Mouse (Mus musculus): Measurements from ENCODE around the gene Ccr1. TPM values are rescaled to one million over a fixed set of nuclear protein-coding genes. Genes with fewer than 3 reads are reported as not detected.

Ccr1 gene
- polyA plus RNA-seq, 1 experiment from 2014 or later = 1.8 TPM

DNA sequence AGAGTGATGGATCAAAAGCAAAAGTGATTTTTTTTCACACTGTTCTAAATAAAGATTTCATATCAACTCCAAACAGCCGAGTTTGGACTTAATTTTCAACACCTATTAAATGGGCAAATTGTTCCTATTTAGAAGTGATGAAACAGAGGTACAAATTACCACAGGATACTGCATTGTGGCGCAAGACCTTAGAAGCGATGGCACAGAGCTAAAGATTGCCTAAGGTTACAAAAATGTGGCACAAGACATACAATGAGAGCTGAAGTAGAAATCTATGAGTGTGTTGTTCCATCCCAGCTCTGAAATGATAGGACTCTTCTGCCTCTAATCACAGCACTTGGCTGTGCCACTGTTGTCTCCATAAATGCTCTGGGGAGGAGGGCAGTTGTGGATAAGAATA, 3.7 kb downstream of the Ccr1 start:
- WGBS = 69% methylated on average over 3 of the region's 3 CpGs
- no peak overlapping the region for H3K4me3 ChIP-seq (ENCODE audit: low read length)
- no peaks in the 10 kb centered on the region for H3K9me3 ChIP-seq (replicated peaks; ENCODE audit: control insufficient read depth, low read length)
- H3K36me3 ChIP-seq (ENCODE audit: control insufficient read depth, insufficient read depth) = no peaks in the 10 kb centered on the region
- H3K9ac ChIP-seq (ENCODE audit: low read length) = no peak overlapping the region
- ATAC-seq (replicated peaks; ENCODE audit: extremely low read depth, insufficient read depth, low FRiP score) = no peak
- no peak overlapping the region for H3K4me2 ChIP-seq (ENCODE audit: low read depth, low read length)
- no peaks in the 10 kb centered on the region for H3K4me1 ChIP-seq (ENCODE audit: control insufficient read depth, insufficient read depth, low read length)
- no peaks in the 10 kb centered on the region for H3K27me3 ChIP-seq (ENCODE audit: control insufficient read depth, insufficient read depth, low read length)
- no peak overlapping the region for H3K27ac ChIP-seq (ENCODE audit: low read length)

DNA sequence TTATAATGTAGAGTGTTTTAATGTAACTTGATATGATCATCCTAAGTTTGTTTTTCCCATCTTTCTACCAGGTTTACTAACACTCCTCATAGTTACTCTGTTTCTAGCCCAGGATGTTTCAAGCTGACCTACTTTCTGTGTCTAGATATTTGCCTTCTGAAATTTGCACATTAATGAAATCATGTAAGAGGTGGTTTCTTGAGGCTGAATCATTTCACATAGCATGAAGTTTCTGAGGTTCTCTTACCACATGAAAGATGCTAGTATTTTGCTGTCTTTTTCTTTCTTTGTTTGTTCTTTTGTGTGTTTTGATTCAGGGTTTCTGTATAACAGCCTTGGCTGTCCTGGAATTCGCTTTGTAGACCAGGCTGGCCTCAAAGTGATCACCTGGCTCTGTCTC, 8.3 kb downstream of the Ccr1 start:
- Histone ChIP-seq H3K4me2 (ENCODE audit: low read depth, low read length) (no peak overlapping the region), H3K9ac (ENCODE audit: low read length) (no peak overlapping the region), H3K4me1 (ENCODE audit: control insufficient read depth, insufficient read depth, low read length) (no peaks in the 10 kb centered on the region), H3K4me3 (ENCODE audit: low read length) (no peak overlapping the region), H3K27me3 (ENCODE audit: control insufficient read depth, insufficient read depth, low read length) (no peaks in the 10 kb centered on the region), H3K27ac (ENCODE audit: low read length) (no peak overlapping the region), H3K9me3 (replicated peaks; ENCODE audit: control insufficient read depth, low read length) (no peaks in the 10 kb centered on the region), H3K36me3 (ENCODE audit: control insufficient read depth, insufficient read depth) (no peaks in the 10 kb centered on the region)
- ATAC-seq (replicated peaks; ENCODE audit: extremely low read depth, insufficient read depth, low FRiP score) = no peak
- 85% methylated on average over 1 of the region's 1 CpGs for WGBS

DNA sequence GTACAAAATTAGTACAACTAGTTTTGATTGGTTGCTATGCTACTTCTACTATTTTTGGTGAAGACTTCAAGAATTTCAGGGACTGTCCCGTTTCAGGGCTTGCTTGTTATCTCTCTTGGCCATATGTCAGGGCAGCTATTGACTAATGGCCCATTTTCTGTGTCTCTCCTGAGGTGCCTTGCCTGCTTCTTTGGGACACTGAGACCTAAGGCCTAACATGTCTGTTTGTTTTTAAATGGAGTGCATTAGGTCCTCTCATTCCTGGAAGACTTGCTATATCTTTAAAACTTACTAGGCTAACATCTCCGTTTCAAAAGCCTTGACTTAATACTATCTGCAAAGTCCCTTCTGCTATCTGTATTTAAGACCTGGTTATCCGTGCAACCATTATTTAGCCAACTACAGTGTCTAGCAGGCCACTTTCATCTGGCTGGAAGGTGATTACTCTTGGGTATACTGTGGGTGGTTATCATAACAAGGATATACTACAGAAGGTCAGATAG, 10.5 kb downstream of the Ccr1 start:
- Histone ChIP-seq H3K27me3 (ENCODE audit: control insufficient read depth, insufficient read depth, low read length) (no peaks in the 10 kb centered on the region), H3K9me3 (replicated peaks; ENCODE audit: control insufficient read depth, low read length) (no peaks in the 10 kb centered on the region), H3K36me3 (ENCODE audit: control insufficient read depth, insufficient read depth) (no peaks in the 10 kb centered on the region), H3K27ac (ENCODE audit: low read length) (no peak overlapping the region), H3K9ac (ENCODE audit: low read length) (no peak overlapping the region), H3K4me1 (ENCODE audit: control insufficient read depth, insufficient read depth, low read length) (no peaks in the 10 kb centered on the region), H3K4me2 (ENCODE audit: low read depth, low read length) (no peak overlapping the region), H3K4me3 (ENCODE audit: low read length) (no peak overlapping the region)
- 45% methylated on average over 3 of the region's 3 CpGs for WGBS
- ATAC-seq (replicated peaks; ENCODE audit: extremely low read depth, insufficient read depth, low FRiP score) = no peak

DNA sequence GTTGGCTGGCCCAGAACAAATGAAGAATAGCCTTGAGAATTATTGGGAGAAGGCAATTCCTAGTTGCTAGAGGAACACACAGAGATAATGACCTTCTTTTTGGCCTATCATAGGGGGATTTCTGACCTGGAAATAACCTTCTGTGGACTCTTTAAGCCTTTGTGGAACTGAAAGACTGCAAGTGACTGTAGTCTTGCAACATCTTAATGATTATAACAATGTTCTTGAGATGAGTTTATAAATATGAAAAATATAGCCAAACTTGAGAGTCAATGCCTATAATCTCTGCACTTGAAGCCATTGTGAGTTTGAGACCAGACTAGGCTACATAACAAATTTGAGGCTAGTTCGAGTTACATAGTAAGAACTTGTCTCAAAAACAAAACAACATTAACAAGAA, 11.6 kb downstream of the Ccr1 start:
- Histone ChIP-seq H3K4me3 (ENCODE audit: low read length) (no peak overlapping the region), H3K4me1 (ENCODE audit: control insufficient read depth, insufficient read depth, low read length) (no peaks in the 10 kb centered on the region), H3K27ac (ENCODE audit: low read length) (no peak overlapping the region), H3K9me3 (replicated peaks; ENCODE audit: control insufficient read depth, low read length) (no peaks in the 10 kb centered on the region), H3K27me3 (ENCODE audit: control insufficient read depth, insufficient read depth, low read length) (no peaks in the 10 kb centered on the region), H3K4me2 (ENCODE audit: low read depth, low read length) (no peak overlapping the region), H3K36me3 (ENCODE audit: control insufficient read depth, insufficient read depth) (no peaks in the 10 kb centered on the region), H3K9ac (ENCODE audit: low read length) (no peak overlapping the region)
- WGBS = 61% methylated on average over 1 of the region's 1 CpGs
- no peak for ATAC-seq (replicated peaks; ENCODE audit: extremely low read depth, insufficient read depth, low FRiP score)

DNA sequence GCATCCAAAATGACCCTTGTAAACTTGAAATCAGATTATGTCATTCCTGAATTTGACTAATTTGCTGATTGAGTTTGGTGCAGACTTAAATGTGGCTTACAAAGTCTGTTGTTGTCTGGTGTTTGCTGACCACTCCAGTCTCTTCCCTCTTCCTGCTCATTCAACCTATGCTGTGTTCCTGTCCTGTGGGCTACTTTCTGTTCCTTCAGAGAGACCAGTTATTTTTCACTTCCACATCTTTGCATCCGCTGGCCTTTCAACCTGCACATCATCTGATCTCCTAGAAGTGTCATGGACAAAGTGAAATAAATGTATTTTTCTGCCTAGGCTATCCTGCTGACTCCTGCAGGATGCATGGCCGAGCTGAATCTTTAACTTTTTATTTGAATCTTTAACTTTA, 14.9 kb downstream of the Ccr1 start:
- Histone ChIP-seq H3K4me1 (ENCODE audit: control insufficient read depth, insufficient read depth, low read length) (no peaks in the 10 kb centered on the region), H3K36me3 (ENCODE audit: control insufficient read depth, insufficient read depth) (no peaks in the 10 kb centered on the region), H3K9ac (ENCODE audit: low read length) (no peak overlapping the region), H3K4me3 (ENCODE audit: low read length) (no peak overlapping the region), H3K27me3 (ENCODE audit: control insufficient read depth, insufficient read depth, low read length) (no peaks in the 10 kb centered on the region), H3K9me3 (replicated peaks; ENCODE audit: control insufficient read depth, low read length) (no peaks in the 10 kb centered on the region), H3K27ac (ENCODE audit: low read length) (no peak overlapping the region), H3K4me2 (ENCODE audit: low read depth, low read length) (no peak overlapping the region)
- no peak for ATAC-seq (replicated peaks; ENCODE audit: extremely low read depth, insufficient read depth, low FRiP score)
- WGBS = 67% methylated on average over 2 of the region's 2 CpGs

DNA sequence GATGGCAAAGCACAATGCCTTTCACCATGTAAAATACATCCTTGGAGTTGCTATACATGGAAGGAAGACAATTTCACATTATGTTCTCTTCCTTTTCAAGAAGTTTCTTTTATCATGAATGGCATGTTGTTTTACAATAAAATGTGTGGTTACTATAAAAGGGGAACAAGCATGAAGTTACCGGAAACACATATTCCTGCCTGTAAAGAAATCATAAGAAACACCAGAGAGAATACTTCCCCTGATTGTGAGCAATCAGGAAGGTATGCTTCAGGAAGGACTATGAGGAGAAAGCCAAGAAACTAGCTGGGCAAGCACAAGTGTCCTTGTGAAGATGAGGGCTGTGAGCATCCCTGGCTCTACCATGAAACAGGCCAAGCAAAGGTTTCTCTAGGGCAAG, 17.3 kb downstream of the Ccr1 start:
- Histone ChIP-seq H3K4me3 (ENCODE audit: low read length) (no peak overlapping the region), H3K4me1 (ENCODE audit: control insufficient read depth, insufficient read depth, low read length) (no peaks in the 10 kb centered on the region), H3K4me2 (ENCODE audit: low read depth, low read length) (no peak overlapping the region), H3K36me3 (ENCODE audit: control insufficient read depth, insufficient read depth) (no peaks in the 10 kb centered on the region), H3K9me3 (replicated peaks; ENCODE audit: control insufficient read depth, low read length) (no peaks in the 10 kb centered on the region), H3K27ac (ENCODE audit: low read length) (no peak overlapping the region), H3K9ac (ENCODE audit: low read length) (no peak overlapping the region), H3K27me3 (ENCODE audit: control insufficient read depth, insufficient read depth, low read length) (no peaks in the 10 kb centered on the region)
- WGBS = 61% methylated on average over 1 of the region's 1 CpGs
- no peak for ATAC-seq (replicated peaks; ENCODE audit: extremely low read depth, insufficient read depth, low FRiP score)

DNA sequence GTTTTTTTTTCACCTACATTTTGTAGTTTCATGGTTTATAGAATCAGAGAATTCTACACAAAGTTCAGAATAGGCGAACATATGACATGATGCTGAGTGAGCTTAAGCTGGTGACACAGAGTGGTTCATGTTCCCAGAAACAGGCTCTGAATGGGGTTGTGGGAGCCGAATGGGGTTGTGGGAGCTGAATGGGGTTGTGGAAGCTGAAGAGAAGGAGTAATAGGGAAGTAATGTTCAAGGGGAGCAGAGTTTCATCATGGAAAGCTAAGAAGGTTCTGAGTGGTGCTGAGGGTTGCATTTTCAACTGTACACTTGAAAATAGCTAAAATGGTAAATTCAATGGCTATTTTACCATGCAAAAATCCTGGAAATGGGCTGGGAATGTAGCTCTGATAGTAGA, 19.1 kb downstream of the Ccr1 start:
- Histone ChIP-seq H3K9ac (ENCODE audit: low read length) (no peak overlapping the region), H3K4me2 (ENCODE audit: low read depth, low read length) (no peak overlapping the region), H3K4me3 (ENCODE audit: low read length) (no peak overlapping the region), H3K9me3 (replicated peaks; ENCODE audit: control insufficient read depth, low read length) (no peaks in the 10 kb centered on the region), H3K27me3 (ENCODE audit: control insufficient read depth, insufficient read depth, low read length) (no peaks in the 10 kb centered on the region), H3K36me3 (ENCODE audit: control insufficient read depth, insufficient read depth) (no peaks in the 10 kb centered on the region), H3K27ac (ENCODE audit: low read length) (no peak overlapping the region), H3K4me1 (ENCODE audit: control insufficient read depth, insufficient read depth, low read length) (no peaks in the 10 kb centered on the region)
- WGBS = 59% methylated on average over 2 of the region's 2 CpGs
- ATAC-seq (replicated peaks; ENCODE audit: extremely low read depth, insufficient read depth, low FRiP score) = no peak

DNA sequence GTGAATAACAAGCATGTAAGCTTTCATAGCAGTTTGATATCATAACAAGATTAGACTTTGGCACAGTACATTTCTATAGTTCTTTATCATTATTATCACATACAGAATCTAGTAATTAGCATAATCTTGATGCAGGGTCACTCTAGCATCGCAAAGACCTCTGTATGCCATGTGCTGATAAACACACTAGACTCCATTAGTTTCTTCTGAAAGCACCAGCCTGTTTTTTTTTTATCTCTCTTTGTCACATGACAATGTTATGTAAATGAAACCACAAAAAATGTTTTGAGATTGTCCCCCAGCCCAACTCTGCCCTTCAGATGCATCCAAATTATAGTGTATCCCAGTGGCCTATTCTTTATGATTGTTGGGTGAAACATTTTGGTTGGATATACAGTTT, 20.7 kb downstream of the Ccr1 start:
- H3K4me3 ChIP-seq (ENCODE audit: low read length) = no peak overlapping the region
- no peak overlapping the region for H3K9ac ChIP-seq (ENCODE audit: low read length)
- no peaks in the 10 kb centered on the region for H3K27me3 ChIP-seq (ENCODE audit: control insufficient read depth, insufficient read depth, low read length)
- no peaks in the 10 kb centered on the region for H3K9me3 ChIP-seq (replicated peaks; ENCODE audit: control insufficient read depth, low read length)
- H3K36me3 ChIP-seq (ENCODE audit: control insufficient read depth, insufficient read depth) = no peaks in the 10 kb centered on the region
- no peaks in the 10 kb centered on the region for H3K4me1 ChIP-seq (ENCODE audit: control insufficient read depth, insufficient read depth, low read length)
- no peak overlapping the region for H3K27ac ChIP-seq (ENCODE audit: low read length)
- WGBS = 71% methylated on average over 1 of the region's 1 CpGs
- H3K4me2 ChIP-seq (ENCODE audit: low read depth, low read length) = no peak overlapping the region
- no peak for ATAC-seq (replicated peaks; ENCODE audit: extremely low read depth, insufficient read depth, low FRiP score)

DNA sequence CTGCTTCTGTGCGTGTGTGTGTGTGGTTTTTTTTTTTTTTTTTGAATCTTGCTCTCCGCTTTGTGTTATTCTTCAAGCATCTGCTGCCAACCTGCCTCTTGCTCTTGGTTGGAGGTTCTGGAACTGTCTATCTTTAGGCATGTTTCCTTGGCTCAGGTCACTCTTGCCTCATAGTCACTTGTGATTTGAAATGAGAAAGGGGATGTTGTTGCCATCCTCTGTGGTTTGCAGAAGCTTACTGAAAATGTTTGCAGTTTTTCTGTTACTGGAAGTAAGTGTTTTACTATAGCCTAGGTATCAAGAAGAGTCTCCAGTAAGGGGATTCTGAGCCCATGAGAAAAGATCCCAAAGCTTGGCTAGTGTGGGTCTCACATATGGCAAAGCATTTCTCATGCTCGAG, 26.5 kb downstream of the Ccr1 start:
- Histone ChIP-seq H3K27ac (ENCODE audit: low read length) (no peak overlapping the region), H3K9me3 (replicated peaks; ENCODE audit: control insufficient read depth, low read length) (no peaks in the 10 kb centered on the region), H3K4me3 (ENCODE audit: low read length) (no peak overlapping the region), H3K27me3 (ENCODE audit: control insufficient read depth, insufficient read depth, low read length) (no peaks in the 10 kb centered on the region), H3K9ac (ENCODE audit: low read length) (no peak overlapping the region), H3K4me2 (ENCODE audit: low read depth, low read length) (no peak overlapping the region), H3K36me3 (ENCODE audit: control insufficient read depth, insufficient read depth) (no peaks in the 10 kb centered on the region), H3K4me1 (ENCODE audit: control insufficient read depth, insufficient read depth, low read length) (no peaks in the 10 kb centered on the region)
- WGBS = 79% methylated on average over 3 of the region's 3 CpGs
- no peak for ATAC-seq (replicated peaks; ENCODE audit: extremely low read depth, insufficient read depth, low FRiP score)

DNA sequence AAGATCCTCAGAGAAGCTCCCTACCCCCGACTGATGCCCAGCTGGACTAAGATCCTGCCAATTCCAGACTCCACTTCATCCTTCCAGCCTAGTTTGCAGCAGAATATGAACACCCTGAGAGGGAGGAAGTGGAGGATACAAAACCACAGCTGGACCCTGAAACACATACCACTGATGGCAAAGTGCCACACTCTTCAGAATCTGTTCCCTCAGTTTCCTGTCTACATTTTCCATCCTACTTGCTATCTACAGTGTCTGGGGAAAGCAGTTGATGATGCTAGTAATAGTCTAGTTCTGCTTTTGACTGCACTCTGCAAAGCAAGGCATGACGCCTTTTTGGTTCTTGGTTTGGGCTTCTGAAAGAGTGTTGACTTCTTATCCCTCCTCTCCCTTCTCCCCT, 27.2 kb downstream of the Ccr1 start:
- no peak overlapping the region for H3K9ac ChIP-seq (ENCODE audit: low read length)
- no peak overlapping the region for H3K4me2 ChIP-seq (ENCODE audit: low read depth, low read length)
- no peaks in the 10 kb centered on the region for H3K36me3 ChIP-seq (ENCODE audit: control insufficient read depth, insufficient read depth)
- H3K9me3 ChIP-seq (replicated peaks; ENCODE audit: control insufficient read depth, low read length) = no peaks in the 10 kb centered on the region
- no peaks in the 10 kb centered on the region for H3K4me1 ChIP-seq (ENCODE audit: control insufficient read depth, insufficient read depth, low read length)
- WGBS = 46% methylated on average over 2 of the region's 2 CpGs
- peak overlapping the region; percentile 15; the same call in 1 of the 2 replicates for H3K27ac ChIP-seq (ENCODE audit: low read length)
- no peaks in the 10 kb centered on the region for H3K27me3 ChIP-seq (ENCODE audit: control insufficient read depth, insufficient read depth, low read length)
- no peak overlapping the region for H3K4me3 ChIP-seq (ENCODE audit: low read length)
- no peak for ATAC-seq (replicated peaks; ENCODE audit: extremely low read depth, insufficient read depth, low FRiP score)
